Mouse (Mus musculus): ENCODE data around the gene Sez6l2. TPM values are rescaled to one million over a fixed set of nuclear protein-coding genes. Genes with fewer than 3 reads are reported as not detected.

Gene Sez6l2
- total RNA-seq, 2 experiments from 2014 or later: 411 to 438 TPM

GRCm38 (mm10) chr7:126955125-126955524 is 4.8 kb downstream of the Sez6l2 start:
- no peak for DNase-seq (ENCODE audit: extremely low spot score in 1 of 2, low spot score in 1 of 2)

GRCm38 (mm10) chr7:126959780-126960179 is 9.4 kb downstream of the Sez6l2 start:
- no peak for DNase-seq (ENCODE audit: extremely low spot score in 1 of 2, low spot score in 1 of 2)

GRCm38 (mm10) chr7:126961095-126961494 is 10.7 kb downstream of the Sez6l2 start:
- DNase-seq (ENCODE audit: extremely low spot score in 1 of 2, low spot score in 1 of 2): no peak

GRCm38 (mm10) chr7:126961965-126962364 is 11.6 kb downstream of the Sez6l2 start:
- no peak for DNase-seq (ENCODE audit: extremely low spot score in 1 of 2, low spot score in 1 of 2)

GRCm38 (mm10) chr7:126963548-126964286 is 13.4 kb downstream of the Sez6l2 start:
- no peak for DNase-seq (ENCODE audit: extremely low spot score in 1 of 2, low spot score in 1 of 2)

GRCm38 (mm10) chr7:126965568-126965967 is 15.2 kb downstream of the Sez6l2 start:
- no peak for DNase-seq (ENCODE audit: extremely low spot score in 1 of 2, low spot score in 1 of 2)

- DNase-seq (ENCODE audit: extremely low spot score in 1 of 2, low spot score in 1 of 2): no peak
These were observed 17.0 kb downstream of the Sez6l2 start for GRCm38 (mm10) chr7:126967361-126967760.

- DNase-seq (ENCODE audit: extremely low spot score in 1 of 2, low spot score in 1 of 2): no peak
These were observed 25.1 kb downstream of the Sez6l2 start for GRCm38 (mm10) chr7:126975493-126975892.

GRCm38 (mm10) chr7:126975893-126975949 is 25.4 kb downstream of the Sez6l2 start, which contains the start of gene Cdipt:
TSS of gene Cdipt (plus strand) at chr7:126975914.
- no peak for DNase-seq (ENCODE audit: extremely low spot score in 1 of 2, low spot score in 1 of 2)

GRCm38 (mm10) chr7:126975950-126976866 is 25.8 kb downstream of the Sez6l2 start, which contains the start of gene Cdiptos:
TSS of gene Cdiptos (minus strand) at chr7:126976098.
- peak; percentile 95 to 100 for DNase-seq (ENCODE audit: extremely low spot score in 1 of 2, low spot score in 1 of 2)

- DNase-seq (ENCODE audit: extremely low spot score in 1 of 2, low spot score in 1 of 2): no peak
These were observed 26.6 kb downstream of the Sez6l2 start for GRCm38 (mm10) chr7:126976878-126977459.

GRCm38 (mm10) chr7:126978841-126979240 is 28.5 kb downstream of the Sez6l2 start:
- no peak for DNase-seq (ENCODE audit: extremely low spot score in 1 of 2, low spot score in 1 of 2)

GRCm38 (mm10) chr7:126981601-126982000 is 31.2 kb downstream of the Sez6l2 start:
- no peak for DNase-seq (ENCODE audit: extremely low spot score in 1 of 2, low spot score in 1 of 2)

- DNase-seq (ENCODE audit: extremely low spot score in 1 of 2, low spot score in 1 of 2): no peak
These were observed 31.7 kb downstream of the Sez6l2 start for GRCm38 (mm10) chr7:126982054-126982453.

- DNase-seq (ENCODE audit: extremely low spot score in 1 of 2, low spot score in 1 of 2): no peak
These were observed 32.8 kb downstream of the Sez6l2 start for GRCm38 (mm10) chr7:126983113-126983512.

- no peak for DNase-seq (ENCODE audit: extremely low spot score in 1 of 2, low spot score in 1 of 2)
These were observed 34.5 kb downstream of the Sez6l2 start for GRCm38 (mm10) chr7:126984667-126985444.

GRCm38 (mm10) chr7:126986319-126986718 is 36.0 kb downstream of the Sez6l2 start:
- DNase-seq (ENCODE audit: extremely low spot score in 1 of 2, low spot score in 1 of 2): no peak

- DNase-seq (ENCODE audit: extremely low spot score in 1 of 2, low spot score in 1 of 2): no peak
These were observed 38.5 kb downstream of the Sez6l2 start for GRCm38 (mm10) chr7:126988816-126989215.

- DNase-seq (ENCODE audit: extremely low spot score in 1 of 2, low spot score in 1 of 2): no peak
These were observed 46.1 kb downstream of the Sez6l2 start for GRCm38 (mm10) chr7:126996449-126996848.

GRCm38 (mm10) chr7:126999568-126999967 is 49.2 kb downstream of the Sez6l2 start:
- DNase-seq (ENCODE audit: extremely low spot score in 1 of 2, low spot score in 1 of 2): no peak

GRCm38 (mm10) chr7:127003620-127004019 is 53.3 kb downstream of the Sez6l2 start:
- no peak for DNase-seq (ENCODE audit: extremely low spot score in 1 of 2, low spot score in 1 of 2)

Data from layer of hippocampus, postnatal 25 days (tissue).